Mouse (Mus musculus): ENCODE measurements around the gene 3110082I17Rik. TPM values are rescaled to one million over a fixed set of nuclear protein-coding genes. Genes with fewer than 3 reads are reported as not detected.

3110082I17Rik gene
- polyA plus RNA-seq, 1 experiment: 4.8 TPM

DNA sequence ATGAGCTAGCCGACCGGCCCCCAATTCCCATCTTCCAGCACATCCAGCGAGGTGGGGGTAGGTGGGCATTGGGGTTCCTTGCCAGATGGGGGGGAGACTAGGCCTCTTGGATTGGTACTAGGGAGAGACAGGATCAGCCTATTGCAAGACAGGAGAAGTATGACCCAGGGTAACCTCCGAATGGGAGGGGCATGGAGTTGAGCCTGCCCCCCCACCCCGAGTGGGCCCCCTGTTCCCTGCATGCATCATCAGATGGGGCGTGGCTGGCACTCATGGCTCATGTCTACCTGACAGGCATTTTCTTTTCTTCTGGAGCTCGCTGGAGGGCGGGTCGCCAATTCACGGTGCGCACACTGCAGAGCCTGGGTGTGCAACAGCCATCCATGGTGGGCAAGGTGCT lies 106.4 kb downstream of the 3110082I17Rik start:
- DNase-seq: no peak
- no peak for TF ChIP-seq POLR2A (IDR thresholded peaks at IDR 0.05; ENCODE audit: low read depth, low read length)
- TF ChIP-seq CTCF (conservative IDR thresholded peaks at IDR 0.05; ENCODE audit: insufficient read depth, insufficient read length, low read depth, low read length): no peak
- H3K27me3 ChIP-seq (replicated peaks; ENCODE audit: control insufficient read depth, insufficient read depth, low read length): no peaks in the 10 kb centered on the region
- H3K27ac ChIP-seq (ENCODE audit: insufficient read depth, low read depth, low read length): no peak overlapping the region
- H3K4me1 ChIP-seq (ENCODE audit: control insufficient read depth, insufficient read depth, low read length): no peaks in the 10 kb centered on the region
- 92% methylated on average over 11 of the region's 11 CpGs for WGBS
- H3K4me3 ChIP-seq (ENCODE audit: insufficient read depth, low read depth, low read length): no peak overlapping the region
- H3K36me3 ChIP-seq (ENCODE audit: control insufficient read depth, insufficient read depth, low read length): no peaks in the 10 kb centered on the region

- DNase-seq: no peak
- H3K36me3 ChIP-seq (ENCODE audit: control insufficient read depth, insufficient read depth, low read length): no peaks in the 10 kb centered on the region
- H3K4me3 ChIP-seq (ENCODE audit: insufficient read depth, low read depth, low read length): no peak overlapping the region
- 64% methylated on average over 10 of the region's 10 CpGs for WGBS
- TF ChIP-seq CTCF (conservative IDR thresholded peaks at IDR 0.05; ENCODE audit: insufficient read depth, insufficient read length, low read depth, low read length) (peak; percentile 41), POLR2A (IDR thresholded peaks at IDR 0.05; ENCODE audit: low read depth, low read length) (no peak)
- no peaks in the 10 kb centered on the region for H3K27me3 ChIP-seq (replicated peaks; ENCODE audit: control insufficient read depth, insufficient read depth, low read length)
- H3K4me1 ChIP-seq (ENCODE audit: control insufficient read depth, insufficient read depth, low read length): no peaks in the 10 kb centered on the region
- no peak overlapping the region for H3K27ac ChIP-seq (ENCODE audit: insufficient read depth, low read depth, low read length)
Measured at GRCm38 (mm10) chr5:139353496-139353895, 106.8 kb downstream of the 3110082I17Rik start.

DNA sequence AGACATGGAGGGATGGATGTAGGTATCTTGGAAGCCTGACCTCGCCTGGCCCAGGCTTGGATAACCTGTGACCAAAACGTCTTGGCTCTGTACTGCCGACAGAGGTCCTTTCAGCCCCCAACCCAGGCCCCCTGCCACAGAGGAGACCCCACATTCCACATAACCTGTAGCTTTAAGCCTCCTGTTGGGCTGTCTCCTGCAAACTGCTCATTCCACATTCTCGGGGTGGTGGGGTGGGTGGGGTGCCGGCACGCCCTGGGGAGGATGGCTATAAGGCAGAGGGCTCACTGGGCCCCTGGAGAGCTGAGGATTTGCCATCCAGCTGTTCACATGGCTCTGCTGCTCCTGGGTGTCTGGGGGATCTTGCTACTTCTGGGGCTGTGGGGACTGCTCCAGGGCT lies 108.0 kb downstream of the 3110082I17Rik start, which contains the start of gene Cyp2w1:
Gene Cyp2w1 (plus strand): TSS at position 301 of the 400 bp plus-strand sequence.
- H3K27ac ChIP-seq (ENCODE audit: insufficient read depth, low read depth, low read length): no peak within 1 kb of the TSS
- DNase-seq: no peak
- no peaks in the 10 kb centered on the region for H3K36me3 ChIP-seq (ENCODE audit: control insufficient read depth, insufficient read depth, low read length)
- H3K27me3 ChIP-seq (replicated peaks; ENCODE audit: control insufficient read depth, insufficient read depth, low read length): no peaks in the 10 kb centered on the region
- TF ChIP-seq CTCF (conservative IDR thresholded peaks at IDR 0.05; ENCODE audit: insufficient read depth, insufficient read length, low read depth, low read length): no peak
- no peak for TF ChIP-seq POLR2A (IDR thresholded peaks at IDR 0.05; ENCODE audit: low read depth, low read length)
- no peak within 1 kb of the TSS for H3K4me3 ChIP-seq (ENCODE audit: insufficient read depth, low read depth, low read length)
- H3K4me1 ChIP-seq (ENCODE audit: control insufficient read depth, insufficient read depth, low read length): peaks cover 6% of the 10 kb centered on the region; the same call in 1 of the 2 replicates
- WGBS: 76% methylated on average over 6 of the region's 6 CpGs

GRCm38 (mm10) chr5:139351628-139352027 lies 108.7 kb downstream of the 3110082I17Rik start:
- Histone ChIP-seq H3K4me1 (ENCODE audit: control insufficient read depth, insufficient read depth, low read length) (peaks cover 10% of the 10 kb centered on the region; the same call in 1 of the 2 replicates), H3K36me3 (ENCODE audit: control insufficient read depth, insufficient read depth, low read length) (no peaks in the 10 kb centered on the region), H3K4me3 (ENCODE audit: insufficient read depth, low read depth, low read length) (no peak overlapping the region), H3K27ac (ENCODE audit: insufficient read depth, low read depth, low read length) (no peak overlapping the region), H3K27me3 (replicated peaks; ENCODE audit: control insufficient read depth, insufficient read depth, low read length) (no peaks in the 10 kb centered on the region)
- no peak for DNase-seq
- TF ChIP-seq POLR2A (IDR thresholded peaks at IDR 0.05; ENCODE audit: low read depth, low read length) (no peak), CTCF (conservative IDR thresholded peaks at IDR 0.05; ENCODE audit: insufficient read depth, insufficient read length, low read depth, low read length) (no peak)
- WGBS: 58% methylated on average over 8 of the region's 8 CpGs

- Histone ChIP-seq H3K36me3 (ENCODE audit: control insufficient read depth, insufficient read depth, low read length) (no peaks in the 10 kb centered on the region), H3K27me3 (replicated peaks; ENCODE audit: control insufficient read depth, insufficient read depth, low read length) (no peaks in the 10 kb centered on the region), H3K27ac (ENCODE audit: insufficient read depth, low read depth, low read length) (no peak within 1 kb of the TSS), H3K4me1 (ENCODE audit: control insufficient read depth, insufficient read depth, low read length) (peaks cover 11% of the 10 kb centered on the region; the same call in 1 of the 2 replicates), H3K4me3 (ENCODE audit: insufficient read depth, low read depth, low read length) (no peak within 1 kb of the TSS)
- DNase-seq: no peak
- whole genome bisulfite sequencing: 57% methylated on average over 5 of the region's 5 CpGs
- TF ChIP-seq CTCF (conservative IDR thresholded peaks at IDR 0.05; ENCODE audit: insufficient read depth, insufficient read length, low read depth, low read length): no peak
- no peak for TF ChIP-seq POLR2A (IDR thresholded peaks at IDR 0.05; ENCODE audit: low read depth, low read length)
Measured at GRCm38 (mm10) chr5:139351134-139351533, 109.2 kb downstream of the 3110082I17Rik start, which contains the start of gene Cox19. Gene Cox19 (minus strand): TSS chr5:139351418.

GRCm38 (mm10) chr5:139349713-139350112 lies 110.6 kb downstream of the 3110082I17Rik start:
- WGBS: 76% methylated on average over 6 of the region's 6 CpGs
- H3K4me1 ChIP-seq (ENCODE audit: control insufficient read depth, insufficient read depth, low read length): peaks cover 16% of the 10 kb centered on the region
- TF ChIP-seq POLR2A (IDR thresholded peaks at IDR 0.05; ENCODE audit: low read depth, low read length): no peak
- TF ChIP-seq CTCF (conservative IDR thresholded peaks at IDR 0.05; ENCODE audit: insufficient read depth, insufficient read length, low read depth, low read length): no peak
- H3K4me3 ChIP-seq (ENCODE audit: insufficient read depth, low read depth, low read length): no peak overlapping the region
- H3K27me3 ChIP-seq (replicated peaks; ENCODE audit: control insufficient read depth, insufficient read depth, low read length): no peaks in the 10 kb centered on the region
- no peak for DNase-seq
- H3K36me3 ChIP-seq (ENCODE audit: control insufficient read depth, insufficient read depth, low read length): no peaks in the 10 kb centered on the region
- H3K27ac ChIP-seq (ENCODE audit: insufficient read depth, low read depth, low read length): no peak overlapping the region

DNA sequence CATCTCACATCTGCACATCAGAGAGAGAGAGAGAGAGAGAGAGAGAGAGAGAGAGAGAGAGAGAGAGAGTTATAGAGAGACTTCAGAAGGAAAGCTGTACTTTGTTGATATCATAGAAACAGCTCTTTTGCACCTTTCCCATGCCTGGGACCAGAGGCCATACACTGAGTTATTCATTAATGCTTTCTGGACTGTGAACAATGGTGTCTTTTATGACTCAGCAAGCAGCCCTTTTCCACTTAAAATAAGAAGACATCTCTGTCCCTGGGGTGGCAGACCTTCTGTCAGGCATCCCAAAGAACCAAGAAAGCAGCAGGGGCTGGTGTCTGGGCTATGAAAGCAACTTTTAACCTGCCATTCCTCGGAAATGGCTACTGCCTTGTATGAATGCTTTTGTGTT lies 113.1 kb downstream of the 3110082I17Rik start:
- Histone ChIP-seq H3K4me3 (ENCODE audit: insufficient read depth, low read depth, low read length) (no peak overlapping the region), H3K27me3 (replicated peaks; ENCODE audit: control insufficient read depth, insufficient read depth, low read length) (no peaks in the 10 kb centered on the region), H3K27ac (ENCODE audit: insufficient read depth, low read depth, low read length) (peak overlapping the region; percentile 73), H3K4me1 (ENCODE audit: control insufficient read depth, insufficient read depth, low read length) (peaks cover 16% of the 10 kb centered on the region), H3K36me3 (ENCODE audit: control insufficient read depth, insufficient read depth, low read length) (no peaks in the 10 kb centered on the region)
- peak; percentile 79 for DNase-seq
- TF ChIP-seq CTCF (conservative IDR thresholded peaks at IDR 0.05; ENCODE audit: insufficient read depth, insufficient read length, low read depth, low read length) (no peak), POLR2A (IDR thresholded peaks at IDR 0.05; ENCODE audit: low read depth, low read length) (no peak)
- 43% methylated on average over 1 of the region's 1 CpGs for WGBS
